ENCODE assay signal across 8 mouse cellular contexts in the genomic region with DNA sequence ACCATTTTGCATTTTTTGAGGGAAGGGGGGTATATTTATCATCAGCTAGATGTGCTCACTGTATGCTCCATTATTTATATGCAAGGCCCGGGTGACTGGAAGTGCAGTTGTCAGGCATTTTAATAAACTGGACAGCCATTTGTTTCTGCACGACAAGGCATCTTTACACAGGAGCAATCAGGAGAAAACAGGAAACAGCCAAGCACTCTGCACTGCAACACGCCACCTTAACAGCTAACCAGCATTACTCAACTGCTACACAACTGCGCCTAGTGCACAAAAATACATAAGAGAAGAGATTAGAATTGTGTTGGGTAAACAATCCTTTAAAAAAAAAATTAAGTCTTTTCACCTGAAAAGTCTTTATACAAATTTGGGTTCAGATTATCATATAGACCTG. TPM values are rescaled to one million over a fixed set of nuclear protein-coding genes. Genes with fewer than 3 reads are reported as not detected.
DNase-seq lines count a peak whose midpoint lies in the region; ATAC-seq and TF ChIP-seq lines count a peak whose summit lies in the region.

No protein-coding gene starts in this region.

- DNase-seq in heart, adult 2 months: no peak
- no peak for DNase-seq in heart, postnatal 10 days
- DNase-seq in hindbrain, embryonic 10.5 days (ENCODE audit: low spot score): no peak
- DNase-seq in adrenal gland, postnatal 10 days: no peak
- no peak for DNase-seq in left cerebral cortex, adult 9 months (ENCODE audit: low spot score in 2 of 2)

- 0 out of 2 replicates have a peak overlapping the region, but pooled peaks have one; percentile 18 for H3K4me3 ChIP-seq in heart, adult 2 months
- H3K4me3 ChIP-seq in C2C12 (ENCODE audit: insufficient read depth, poor library complexity, severe bottlenecking): peak overlapping the region; percentile 98
- peak overlapping the region; percentile 89 for H3K4me3 ChIP-seq in hindbrain, embryonic 10.5 days
- H3K4me3 ChIP-seq in liver, embryonic 16.5 days (ENCODE audit: low read depth, low read length): peak overlapping the region; percentile 44

- WGBS in heart, adult 2 months: 18% methylated on average over 4 of the region's 4 CpGs
- WGBS in hindbrain, embryonic 10.5 days: 79% methylated on average over 4 of the region's 4 CpGs
- 17% methylated on average over 4 of the region's 4 CpGs for WGBS in liver, embryonic 16.5 days (ENCODE audit: insufficient replicate concordance)

- no peak overlapping the region for H3K27ac ChIP-seq in heart, adult 2 months
- H3K27ac ChIP-seq in hindbrain, embryonic 10.5 days: no peak overlapping the region
- no peak overlapping the region for H3K27ac ChIP-seq in liver, embryonic 16.5 days (ENCODE audit: low read length)

- peaks cover 7% of the 10 kb centered on the region for H3K4me1 ChIP-seq in heart, adult 2 months (ENCODE audit: control insufficient read depth, insufficient read depth, low read length)
- peaks cover 30% of the 10 kb centered on the region for H3K4me1 ChIP-seq in hindbrain, embryonic 10.5 days (replicated peaks)
- H3K4me1 ChIP-seq in liver, embryonic 16.5 days (ENCODE audit: control insufficient read depth, low read depth, low read length): peaks cover 11% of the 10 kb centered on the region

- H3K36me3 ChIP-seq in heart, adult 2 months (ENCODE audit: control insufficient read depth, insufficient read depth, low read length): peaks cover 39% of the 10 kb centered on the region
- peaks cover 63% of the 10 kb centered on the region for H3K36me3 ChIP-seq in C2C12 (ENCODE audit: control insufficient read depth, insufficient read depth)
- H3K36me3 ChIP-seq in hindbrain, embryonic 10.5 days: peaks cover 64% of the 10 kb centered on the region
- H3K36me3 ChIP-seq in liver, embryonic 16.5 days (ENCODE audit: control insufficient read depth, insufficient read depth): peaks cover 35% of the 10 kb centered on the region

- ATAC-seq in liver, embryonic 16.5 days (ENCODE audit: low read depth): no peak
- no peak for ATAC-seq in CD4-positive, CD25-positive, alpha-beta regulatory T cell, adult 4 months

- peak overlapping the region; percentile 61 for H3ac ChIP-seq in C2C12 (ENCODE audit: control insufficient read depth, insufficient read length, low read depth)

- H3K9me3 ChIP-seq in hindbrain, embryonic 10.5 days: no peaks in the 10 kb centered on the region
- no peaks in the 10 kb centered on the region for H3K9me3 ChIP-seq in liver, embryonic 16.5 days (replicated peaks; ENCODE audit: control insufficient read depth, low read length)

- intact Hi-C loops in heart, adult 2 months (cut with DNase I): no loop called here
- intact Hi-C loops in heart, postnatal 10 days (cut with DNase I): no loop called here

- no peaks in the 10 kb centered on the region for H3K27me3 ChIP-seq in heart, adult 2 months (ENCODE audit: control insufficient read depth, insufficient read depth, low read length)
- no peaks in the 10 kb centered on the region for H3K27me3 ChIP-seq in C2C12 (ENCODE audit: control insufficient read depth, insufficient read depth, insufficient read length)
- H3K27me3 ChIP-seq in hindbrain, embryonic 10.5 days (ENCODE audit: insufficient read depth, poor library complexity, severe bottlenecking): no peaks in the 10 kb centered on the region
- H3K27me3 ChIP-seq in liver, embryonic 16.5 days (ENCODE audit: control insufficient read depth, insufficient read depth, low read depth, low read length): no peaks in the 10 kb centered on the region

- TF ChIP-seq POLR2A in heart, adult 2 months (IDR thresholded peaks at IDR 0.05; ENCODE audit: insufficient read depth, low read depth, low read length): no peak

- H3K79me3 ChIP-seq in C2C12 (ENCODE audit: low read depth): peaks cover 53% of the 10 kb centered on the region

- peak overlapping the region; percentile 90 for H3K4me2 ChIP-seq in liver, embryonic 16.5 days (ENCODE audit: low read depth, low read length)

- no peak for TF ChIP-seq EP300 in heart, adult 2 months (IDR thresholded peaks at IDR 0.05; ENCODE audit: insufficient read depth, low read depth, low read length)

- no peaks in the 10 kb centered on the region for H3K79me2 ChIP-seq in heart, adult 2 months (replicated peaks; ENCODE audit: control insufficient read depth, insufficient read depth, low read length)
- H3K79me2 ChIP-seq in C2C12 (ENCODE audit: control insufficient read depth, insufficient read depth): peaks cover 92% of the 10 kb centered on the region

- no peak overlapping the region for H3K9ac ChIP-seq in heart, adult 2 months (ENCODE audit: low read depth, low read length)
- H3K9ac ChIP-seq in liver, embryonic 16.5 days (ENCODE audit: low read depth, low read length): no peak overlapping the region

- TF ChIP-seq CTCF in heart, adult 2 months (IDR thresholded peaks at IDR 0.05): no peak
- TF ChIP-seq CTCF in C2C12 (IDR thresholded peaks at IDR 0.05; ENCODE audit: control insufficient read depth, insufficient read depth, insufficient read length): no peak

TF ChIP-seq in C2C12, 6 proteins besides CTCF, POLR2A, EP300 and RAD21:
- TF ChIP-seq FOSL1 (IDR thresholded peaks at IDR 0.05; ENCODE audit: insufficient read depth, low read length, poor library complexity, severe bottlenecking) (no peak), USF1 (IDR thresholded peaks at IDR 0.05; ENCODE audit: low read depth) (no peak), MYOD1 (IDR thresholded peaks at IDR 0.05; ENCODE audit: control insufficient read depth, insufficient read length, low read depth) (no peak)

RNA-seq across cellular contexts. Expression of a gene that starts 2.2 kb away (rescaled TPM):
- 10 to 100 TPM; 29.9 to 33.5 TPM for total RNA-seq in heart, adult 2 months (2021)
- polyA plus RNA-seq in heart, adult 2 months (2012; rRNA removed): 23.8 and 27.9 TPM in 2 replicates
- 10 to 100 TPM; 41.7 to 43.6 TPM for total RNA-seq in heart, postnatal 10 days (2021)
- polyA plus RNA-seq in C2C12 (2012; fragmentation: generic; extraction: Trizol): 34.0 TPM
- 25.6 and 27.5 TPM in 2 replicates for polyA plus RNA-seq in hindbrain, embryonic 10.5 days (2016; fragmentation: Nextera tagmentation; extraction: Ambion mirVana)
- polyA plus RNA-seq in liver, embryonic 16.5 days (2015; fragmentation: Nextera tagmentation; extraction: Ambion mirVana): 9.4 and 10.1 TPM in 2 replicates
- polyA plus RNA-seq in CD4-positive, CD25-positive, alpha-beta regulatory T cell, adult 4 months (2017; shearing (Covaris generic)): 10 to 100 TPM; 30.0 to 32.9 TPM
- total RNA-seq in adrenal gland, postnatal 10 days (2021): 10 to 100 TPM; 26.8 to 44.4 TPM

RNA-seq across cellular contexts. Expression of a gene that starts 2.8 kb away (rescaled TPM):
- 100 to 1,000 TPM in 1 of 2 experiments, 10 to 100 TPM in 1; 91.4 to 104 TPM for total RNA-seq in heart, adult 2 months (2021)
- polyA plus RNA-seq in heart, adult 2 months (2012; rRNA removed): 158 and 165 TPM in 2 replicates
- 100 to 1,000 TPM; 196 to 197 TPM for total RNA-seq in heart, postnatal 10 days (2021)
- polyA plus RNA-seq in C2C12 (2012; fragmentation: generic; extraction: Trizol): 326 TPM
- polyA plus RNA-seq in hindbrain, embryonic 10.5 days (2016; fragmentation: Nextera tagmentation; extraction: Ambion mirVana): 818 and 839 TPM in 2 replicates
- polyA plus RNA-seq in liver, embryonic 16.5 days (2015; fragmentation: Nextera tagmentation; extraction: Ambion mirVana): 345 and 360 TPM in 2 replicates
- polyA plus RNA-seq in CD4-positive, CD25-positive, alpha-beta regulatory T cell, adult 4 months (2017; shearing (Covaris generic)): 100 to 1,000 TPM; 543 to 659 TPM
- 100 to 1,000 TPM; 222 to 286 TPM for total RNA-seq in adrenal gland, postnatal 10 days (2021)

RNA-seq across cellular contexts. Expression of a gene that starts 6.8 kb away (rescaled TPM):
- total RNA-seq in heart, adult 2 months (2021): 10 to 100 TPM; 34.1 to 37.4 TPM
- polyA plus RNA-seq in heart, adult 2 months (2012; rRNA removed): 14.6 and 20.9 TPM in 2 replicates
- total RNA-seq in heart, postnatal 10 days (2021): 10 to 100 TPM; 33.3 to 37.8 TPM
- polyA plus RNA-seq in C2C12 (2012; fragmentation: generic; extraction: Trizol): 74.4 TPM
- 93.4 and 96.9 TPM in 2 replicates for polyA plus RNA-seq in hindbrain, embryonic 10.5 days (2016; fragmentation: Nextera tagmentation; extraction: Ambion mirVana)
- polyA plus RNA-seq in liver, embryonic 16.5 days (2015; fragmentation: Nextera tagmentation; extraction: Ambion mirVana): 23.4 and 25.4 TPM in 2 replicates
- 10 to 100 TPM; 48.1 to 62.6 TPM for polyA plus RNA-seq in CD4-positive, CD25-positive, alpha-beta regulatory T cell, adult 4 months (2017; shearing (Covaris generic))
- 10 to 100 TPM; 36.0 to 38.4 TPM for total RNA-seq in adrenal gland, postnatal 10 days (2021)

RNA-seq across cellular contexts. Expression of a gene that starts 7.0 kb away (rescaled TPM):
- total RNA-seq in heart, adult 2 months (2021): 10 to 100 TPM; 38.3 to 40.5 TPM
- 34.3 and 59.4 TPM in 2 replicates for polyA plus RNA-seq in heart, adult 2 months (2012; rRNA removed)
- total RNA-seq in heart, postnatal 10 days (2021): 10 to 100 TPM; 32.0 to 35.1 TPM
- 15.1 TPM for polyA plus RNA-seq in C2C12 (2012; fragmentation: generic; extraction: Trizol)
- polyA plus RNA-seq in hindbrain, embryonic 10.5 days (2016; fragmentation: Nextera tagmentation; extraction: Ambion mirVana): 61.4 and 62.3 TPM in 2 replicates
- polyA plus RNA-seq in liver, embryonic 16.5 days (2015; fragmentation: Nextera tagmentation; extraction: Ambion mirVana): 31.6 and 33.0 TPM in 2 replicates
- polyA plus RNA-seq in CD4-positive, CD25-positive, alpha-beta regulatory T cell, adult 4 months (2017; shearing (Covaris generic)): 100 to 1,000 TPM; 161 to 189 TPM
- total RNA-seq in adrenal gland, postnatal 10 days (2021): 10 to 100 TPM; 29.1 to 35.3 TPM

RNA-seq across cellular contexts. Expression of a gene that starts 22.2 kb away (rescaled TPM):
- 10 to 100 TPM; 15.1 to 19.4 TPM for total RNA-seq in heart, adult 2 months (2021)
- polyA plus RNA-seq in heart, adult 2 months (2012; rRNA removed): 10.4 and 15.6 TPM in 2 replicates
- 10 to 100 TPM; 43.3 to 48.7 TPM for total RNA-seq in heart, postnatal 10 days (2021)
- polyA plus RNA-seq in C2C12 (2012; fragmentation: generic; extraction: Trizol): 70.2 TPM
- polyA plus RNA-seq in hindbrain, embryonic 10.5 days (2016; fragmentation: Nextera tagmentation; extraction: Ambion mirVana): 30.6 and 71.7 TPM in 2 replicates
- 0.79 and 1.4 TPM in 2 replicates for polyA plus RNA-seq in liver, embryonic 16.5 days (2015; fragmentation: Nextera tagmentation; extraction: Ambion mirVana)
- polyA plus RNA-seq in CD4-positive, CD25-positive, alpha-beta regulatory T cell, adult 4 months (2017; shearing (Covaris generic)): not detected
- 10 to 100 TPM; 33.7 to 40.0 TPM for total RNA-seq in adrenal gland, postnatal 10 days (2021)

Comparison
In these comparisons a context has a peak if more than half of its experiments do, and no peak if none do; other contexts are left out.
1. H3K4me3 ChIP-seq: peak in every context shown above with its lines; median percentile 98 in C2C12; 89 in hindbrain, embryonic 10.5 days; 44 in liver, embryonic 16.5 days; 18 in heart, adult 2 months.